Mouse (Mus musculus) forebrain, embryonic 14.5 days (tissue): ENCODE measurements around the gene Foxp1. TPM values are rescaled to one million over a fixed set of nuclear protein-coding genes. Genes with fewer than 3 reads are reported as not detected.

Experiments used
- ATAC-seq: fragments of 200-750 bp; cut with Nextera tagmentation; 2 replicates; pipeline ENCODE4 v1.8.0; 2017; ENCODE audit warnings: mild to moderate bottlenecking, moderate library complexity
- DNase-seq: peaks from one replicate; pipeline ENCODE4 v3.0.0-alpha.2; 2015; ENCODE audit warnings: low spot score
- H3K27ac ChIP-seq: fragments of 300-500 bp; sonication (generic); 2 replicates; pipeline ENCODE4 v1.5.1; 2014; ENCODE audit warnings: low read depth, mild to moderate bottlenecking, control low read depth, low read length, moderate library complexity
- H3K27me3 ChIP-seq: fragments of 300-500 bp; sonication (generic); replicated peaks from 2 replicates; pipeline ENCODE4 v1.6.1; 2014; ENCODE audit warnings: low read length, control low read depth, mixed read lengths; ENCODE audit not compliant: control insufficient read depth, insufficient read depth
- H3K36me3 ChIP-seq: fragments of 300-500 bp; sonication (generic); 2 replicates; pipeline ENCODE4 v1.6.1; 2014; ENCODE audit warnings: low read length, control low read depth; ENCODE audit not compliant: control insufficient read depth, insufficient read depth
- H3K4me1 ChIP-seq: fragments of 300-500 bp; sonication (generic); 2 replicates; pipeline ENCODE4 v1.6.1; 2014; ENCODE audit warnings: antibody characterized with exemption, low read length, control low read depth; ENCODE audit not compliant: control insufficient read depth, insufficient read depth
- H3K4me2 ChIP-seq: fragments of 300-500 bp; sonication (generic); 2 replicates; pipeline ENCODE4 v1.6.1; 2014; ENCODE audit warnings: mild to moderate bottlenecking, control low read depth, low read length
- H3K4me3 ChIP-seq: fragments of 300-500 bp; sonication (generic); 2 replicates; pipeline ENCODE4 v1.5.1; 2014; ENCODE audit warnings: low read depth, low read length, control low read depth
- H3K9ac ChIP-seq: fragments of 300-500 bp; sonication (generic); 2 replicates; pipeline ENCODE4 v1.6.1; 2014; ENCODE audit warnings: mild to moderate bottlenecking, low read length, control low read depth, moderate library complexity
- H3K9me3 ChIP-seq: fragments of 300-500 bp; sonication (generic); replicated peaks from 2 replicates; pipeline ENCODE4 v1.6.1; 2016; ENCODE audit warnings: low read length, control low read depth, mixed read lengths; ENCODE audit not compliant: control insufficient read depth
- WGBS: fragments of 180-500 bp; shearing (Covaris S2); extraction: QIAGEN DNeasy Blood & Tissue Kit; methylation state at CpG from one replicate; pipeline ENCODE4 v1.1.7; 2014; 5-methylcytosine and 5-hydroxymethylcytosine counted together
- polyA plus RNA-seq: library from polyadenylated mRNA; unstranded; fragments of >200 nt; fragmentation: Nextera tagmentation; extraction: Ambion mirVana; gene quantifications from 2 replicates; pipeline ENCODE4 v1.2.1, GENCODE M21; 2014

Foxp1 gene
- polyA plus RNA-seq, 1 experiment from 2014 or later = 63.3 TPM

DNA sequence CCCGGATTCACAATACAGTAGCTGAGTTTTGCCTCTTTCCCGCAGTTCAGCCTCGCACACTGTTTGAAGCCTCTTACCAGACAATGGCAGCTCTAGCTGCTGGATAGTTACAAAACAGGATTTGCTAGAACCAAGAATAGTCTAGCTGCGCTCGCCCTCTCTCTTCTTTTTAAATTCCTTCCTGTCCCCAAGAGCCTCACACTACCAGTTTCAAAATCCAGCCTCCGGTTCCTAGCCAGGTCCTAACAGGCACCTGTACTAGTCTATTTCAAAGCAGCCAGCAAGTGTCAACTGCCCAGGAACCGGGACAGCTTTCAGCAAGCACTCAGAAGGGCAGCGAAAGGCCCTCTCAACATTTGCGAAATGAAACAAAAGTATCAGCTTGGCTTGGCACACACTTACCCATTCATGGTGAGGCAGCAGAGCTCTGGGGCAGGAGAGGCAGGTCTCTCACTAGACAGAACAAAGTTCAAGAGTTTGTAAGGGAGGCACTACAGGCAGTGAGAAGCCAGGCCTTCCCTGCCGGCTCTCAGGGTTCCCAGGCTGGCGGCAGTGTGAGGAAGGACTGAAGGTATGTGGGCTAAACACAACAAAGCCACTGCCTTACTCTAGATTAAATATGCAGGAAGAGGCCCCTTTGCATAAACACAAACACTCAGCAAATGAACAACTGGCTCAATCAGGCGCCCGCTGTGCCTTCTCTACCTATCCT lies 256.4 kb downstream of the Foxp1 start:
- Histone ChIP-seq H3K4me1 (peaks cover 38% of the 10 kb centered on the region), H3K36me3 (no peaks in the 10 kb centered on the region), H3K4me3 (no peak overlapping the region), H3K4me2 (peak overlapping the region; percentile 30), H3K9ac (peak overlapping the region; percentile 17; the same call in 1 of the 2 replicates), H3K27ac (peak overlapping the region; percentile 28; the same call in 1 of the 2 replicates), H3K9me3 (no peaks in the 10 kb centered on the region), H3K27me3 (no peaks in the 10 kb centered on the region)
- no peak for ATAC-seq
- peak; percentile 53 for DNase-seq
- WGBS = 7% methylated on average over 13 of the region's 13 CpGs

DNA sequence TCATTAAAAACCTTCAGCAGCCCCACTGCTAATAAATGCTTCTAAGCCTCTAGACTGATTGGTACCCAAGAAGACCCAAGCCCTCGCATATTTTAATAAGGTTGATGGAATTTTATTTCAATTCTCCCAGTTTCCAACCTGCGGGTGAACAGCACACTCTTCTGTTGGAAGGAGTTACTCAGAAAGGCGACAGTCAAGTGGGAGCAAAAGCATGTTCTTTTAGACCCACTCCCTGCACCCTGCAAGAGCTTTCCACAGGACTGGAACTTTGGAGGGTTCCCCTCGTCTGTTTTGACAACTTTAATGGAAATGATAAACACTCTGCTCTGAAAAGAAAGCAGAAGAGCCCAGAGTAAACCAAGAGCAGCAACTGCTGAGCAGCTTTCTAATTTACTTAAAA lies 257.3 kb downstream of the Foxp1 start:
- no peak overlapping the region for H3K27ac ChIP-seq
- H3K27me3 ChIP-seq = no peaks in the 10 kb centered on the region
- WGBS = 22% methylated on average over 4 of the region's 4 CpGs

DNA sequence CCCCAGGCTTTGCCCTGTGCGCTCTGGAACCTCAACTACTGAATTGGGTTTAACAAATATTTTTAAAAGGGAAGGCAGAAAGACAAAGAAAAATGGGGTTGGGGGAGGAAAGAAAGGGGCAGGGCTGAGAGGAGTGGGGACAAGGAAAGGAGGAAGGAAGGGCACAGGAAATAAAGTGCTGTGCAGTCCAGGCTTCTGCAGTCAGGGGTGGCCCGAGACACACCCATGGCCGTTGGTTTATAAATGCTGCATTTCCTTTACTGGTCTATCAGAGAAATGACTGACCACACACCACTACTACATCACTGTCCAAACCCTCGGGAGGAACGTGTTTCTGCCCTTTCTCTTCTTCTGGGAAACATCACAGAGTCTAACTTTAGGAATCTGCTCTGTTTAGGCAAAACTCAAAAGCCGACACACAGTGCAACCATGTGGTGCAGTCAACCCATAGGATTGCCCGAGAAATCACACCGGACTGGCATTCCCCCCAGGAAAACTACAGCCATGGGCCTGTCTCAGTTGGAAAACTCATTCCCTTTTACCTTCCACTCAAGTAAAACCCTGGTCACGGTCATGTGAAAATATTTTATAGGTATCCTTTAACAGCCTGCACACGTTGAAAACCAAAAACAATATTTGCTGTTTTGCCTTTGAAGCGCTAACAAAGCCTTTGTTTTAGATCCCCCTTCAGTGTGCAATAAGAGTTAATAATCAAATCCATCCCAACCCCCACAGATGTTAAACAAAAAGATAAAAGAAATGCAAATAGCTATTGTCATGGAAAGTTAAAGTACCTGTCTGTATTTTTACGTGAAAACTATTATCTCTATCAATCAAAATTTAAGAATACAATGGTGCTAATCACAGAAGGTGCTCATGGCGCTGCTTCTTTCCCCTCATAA lies 258.1 kb downstream of the Foxp1 start:
- Histone ChIP-seq H3K9ac (no peak overlapping the region), H3K4me2 (no peak overlapping the region), H3K4me1 (peaks cover 38% of the 10 kb centered on the region), H3K27ac (no peak overlapping the region), H3K36me3 (no peaks in the 10 kb centered on the region), H3K9me3 (no peaks in the 10 kb centered on the region), H3K27me3 (no peaks in the 10 kb centered on the region), H3K4me3 (no peak overlapping the region)
- DNase-seq = no peak
- ATAC-seq = no peak
- WGBS = 31% methylated on average over 13 of the region's 13 CpGs

More for the DNA sequence above, 257.3 kb downstream of the Foxp1 start:
- Histone ChIP-seq H3K9me3 (no peaks in the 10 kb centered on the region), H3K4me2 (no peak overlapping the region), H3K9ac (peak overlapping the region; percentile 17; the same call in 1 of the 2 replicates), H3K36me3 (no peaks in the 10 kb centered on the region), H3K4me1 (peaks cover 38% of the 10 kb centered on the region), H3K4me3 (no peak overlapping the region)
- peak; percentile 46 for DNase-seq
- no peak for ATAC-seq

DNA sequence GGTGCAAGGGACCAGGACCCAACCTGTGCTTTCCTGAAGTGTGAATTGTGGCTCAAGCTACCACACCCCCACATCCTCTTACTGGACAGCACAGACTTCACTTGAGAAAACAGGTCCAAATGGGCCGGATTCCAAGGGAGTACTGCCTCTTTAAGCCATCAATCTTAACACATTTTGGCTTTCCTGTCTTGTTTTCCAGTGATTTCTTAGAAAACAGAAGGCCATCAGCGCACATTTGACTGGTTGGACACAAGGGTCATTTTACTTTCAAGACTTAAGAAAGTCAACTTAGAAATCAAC lies 258.7 kb downstream of the Foxp1 start:
- H3K4me1 ChIP-seq = peaks cover 36% of the 10 kb centered on the region
- no peak overlapping the region for H3K27ac ChIP-seq

DNA sequence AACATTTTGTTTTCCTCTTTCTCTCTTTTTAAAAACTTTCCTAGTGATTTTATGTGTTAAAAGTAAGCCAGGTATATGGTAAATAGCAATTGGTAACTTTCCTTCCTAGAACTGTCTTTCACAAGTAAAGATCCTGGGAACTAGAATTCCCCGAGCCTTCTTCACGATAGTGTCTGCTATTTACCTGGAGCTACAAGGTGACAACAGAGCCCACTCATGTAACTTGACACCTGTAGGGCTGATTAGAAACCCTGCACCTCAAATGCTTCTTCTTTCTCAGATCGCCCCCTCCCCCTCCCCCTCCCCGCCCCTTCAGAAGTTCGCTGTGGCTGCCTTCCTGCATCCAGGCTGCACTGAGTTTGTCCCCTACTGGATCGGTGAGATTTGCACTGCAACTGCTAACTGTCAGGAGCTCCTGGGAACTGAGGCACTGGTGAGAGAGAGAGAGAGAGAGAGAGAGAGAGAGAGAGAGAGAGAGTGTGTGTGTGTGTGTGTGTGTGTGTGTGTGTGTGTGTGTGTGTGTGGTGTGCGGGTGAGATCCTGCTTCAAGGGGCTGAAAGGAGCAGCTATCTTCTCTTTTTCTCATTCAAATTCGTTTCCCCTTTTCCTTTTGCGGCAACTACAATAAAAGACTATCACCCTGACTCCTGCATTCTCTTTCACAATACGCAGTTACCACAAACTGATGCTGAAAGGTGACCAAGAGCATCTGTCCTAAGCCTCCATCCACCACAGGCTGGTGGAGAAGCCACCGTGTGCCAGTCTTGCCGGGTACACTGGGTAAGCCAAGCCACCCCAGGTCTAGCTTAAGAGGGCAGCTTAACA lies 259.2 kb downstream of the Foxp1 start:
- no peak for ATAC-seq
- DNase-seq = no peak
- no peaks in the 10 kb centered on the region for H3K9me3 ChIP-seq
- 21% methylated on average over 12 of the region's 12 CpGs for WGBS
- H3K27ac ChIP-seq = no peak overlapping the region
- peaks cover 30% of the 10 kb centered on the region for H3K4me1 ChIP-seq
- no peak overlapping the region for H3K4me3 ChIP-seq
- no peak overlapping the region for H3K4me2 ChIP-seq
- H3K27me3 ChIP-seq = no peaks in the 10 kb centered on the region
- no peaks in the 10 kb centered on the region for H3K36me3 ChIP-seq
- no peak overlapping the region for H3K9ac ChIP-seq

More for the DNA sequence above, 258.7 kb downstream of the Foxp1 start:
- DNase-seq (no peak), ATAC-seq (no peak)
- no peaks in the 10 kb centered on the region for H3K9me3 ChIP-seq
- H3K4me3 ChIP-seq = no peak overlapping the region
- no peak overlapping the region for H3K4me2 ChIP-seq
- no peak overlapping the region for H3K9ac ChIP-seq
- H3K27me3 ChIP-seq = no peaks in the 10 kb centered on the region
- WGBS = 72% methylated on average over 2 of the region's 2 CpGs
- no peaks in the 10 kb centered on the region for H3K36me3 ChIP-seq

DNA sequence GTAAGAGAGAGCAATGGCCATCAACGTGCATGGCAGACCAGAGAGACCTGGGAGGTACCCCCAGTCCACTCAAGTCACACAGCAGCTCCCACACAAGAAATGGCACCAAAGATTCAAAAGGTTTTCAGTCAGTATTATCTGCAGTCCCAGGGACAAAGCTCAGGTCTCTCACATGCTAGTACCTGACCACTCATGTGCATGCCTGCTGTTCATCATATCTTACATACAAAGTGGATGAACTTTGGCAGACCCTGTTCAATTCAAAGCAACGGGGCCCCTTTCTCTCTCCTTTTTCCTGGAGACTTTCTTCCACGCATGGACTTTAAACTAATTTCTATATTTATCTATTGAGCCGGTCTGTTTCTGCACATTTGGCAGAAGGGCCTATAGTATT lies 260.8 kb downstream of the Foxp1 start:
- H3K4me3 ChIP-seq = no peak overlapping the region
- no peak overlapping the region for H3K9ac ChIP-seq
- H3K36me3 ChIP-seq = no peaks in the 10 kb centered on the region
- no peaks in the 10 kb centered on the region for H3K27me3 ChIP-seq
- ATAC-seq = no peak
- peaks cover 27% of the 10 kb centered on the region for H3K4me1 ChIP-seq
- H3K27ac ChIP-seq = no peak overlapping the region
- WGBS = 52% methylated on average over 4 of the region's 4 CpGs
- no peaks in the 10 kb centered on the region for H3K9me3 ChIP-seq
- no peak overlapping the region for H3K4me2 ChIP-seq
- no peak for DNase-seq

DNA sequence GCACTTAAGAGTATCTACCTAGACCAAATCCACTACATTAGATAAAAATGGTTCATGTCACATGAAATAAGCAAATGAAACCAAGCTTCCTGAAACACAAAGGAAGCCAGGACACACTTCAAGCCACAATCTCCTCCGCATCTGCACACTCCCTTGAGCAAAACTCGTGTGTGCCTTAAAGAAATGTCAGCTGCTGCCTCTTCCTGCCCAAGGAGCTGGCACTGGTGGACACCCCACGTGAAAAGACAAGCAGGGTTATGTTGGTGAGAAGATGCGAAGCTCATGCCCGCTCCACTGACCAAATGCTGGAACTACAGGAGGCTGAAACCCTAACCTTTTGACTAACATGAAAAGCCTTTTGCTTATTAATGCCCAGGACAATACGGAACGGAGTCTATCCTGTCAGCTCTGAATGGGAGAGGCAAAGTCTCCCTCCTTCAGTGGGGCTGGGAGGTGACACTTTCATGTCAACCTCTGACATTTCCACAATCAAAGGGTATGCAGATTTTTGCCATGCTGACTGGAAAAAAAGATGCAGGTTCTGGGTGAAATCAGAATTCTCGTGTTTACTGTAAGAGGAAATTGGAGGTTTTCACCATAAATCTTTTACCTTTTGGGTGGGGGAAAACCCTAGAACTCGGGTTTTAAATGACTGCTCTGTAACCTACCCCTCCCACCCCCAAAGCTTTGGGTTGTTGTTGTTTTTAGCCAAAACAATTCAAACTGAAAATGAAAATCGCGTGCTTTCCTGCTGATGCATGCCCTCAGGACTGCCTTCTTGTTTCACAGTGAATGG lies 261.4 kb downstream of the Foxp1 start:
- Histone ChIP-seq H3K4me1 (peaks cover 21% of the 10 kb centered on the region), H3K9ac (no peak overlapping the region), H3K36me3 (no peaks in the 10 kb centered on the region), H3K4me2 (no peak overlapping the region), H3K27me3 (no peaks in the 10 kb centered on the region), H3K27ac (no peak overlapping the region), H3K4me3 (no peak overlapping the region), H3K9me3 (no peaks in the 10 kb centered on the region)
- DNase-seq (no peak), ATAC-seq (no peak)
- WGBS = 47% methylated on average over 11 of the region's 11 CpGs

DNA sequence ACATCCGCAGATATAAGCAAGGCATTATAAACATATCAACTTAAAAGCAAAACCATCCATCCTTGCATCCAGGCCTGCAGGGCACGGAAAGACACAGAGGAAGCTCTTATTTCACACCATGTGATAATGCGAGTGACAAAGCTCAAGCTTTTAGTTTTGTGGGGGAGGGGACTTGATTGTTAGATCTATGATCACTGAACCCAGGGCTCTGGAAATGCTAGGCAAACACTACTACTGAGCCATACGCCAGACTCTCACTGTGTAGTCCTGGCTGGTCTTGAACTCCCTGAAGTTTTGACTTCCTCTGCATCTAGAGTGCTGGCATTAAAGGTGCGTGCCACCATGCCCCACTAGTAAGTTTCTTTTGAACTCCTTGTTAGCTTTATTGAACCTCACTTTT lies 264.2 kb downstream of the Foxp1 start:
- H3K27ac ChIP-seq = no peak overlapping the region
- no peaks in the 10 kb centered on the region for H3K4me1 ChIP-seq
- H3K27me3 ChIP-seq = no peaks in the 10 kb centered on the region
- no peaks in the 10 kb centered on the region for H3K9me3 ChIP-seq
- ATAC-seq = no peak
- 86% methylated on average over 5 of the region's 5 CpGs for WGBS
- no peak overlapping the region for H3K4me3 ChIP-seq
- DNase-seq = no peak
- H3K36me3 ChIP-seq = no peaks in the 10 kb centered on the region
- H3K4me2 ChIP-seq = no peak overlapping the region
- no peak overlapping the region for H3K9ac ChIP-seq
